Mouse (Mus musculus): Measurements from ENCODE around the gene Ube2a. TPM values are rescaled to one million over a fixed set of nuclear protein-coding genes. Genes with fewer than 3 reads are reported as not detected.
"Not testable (repeated sequence)": the region's sequence is repeated elsewhere in the genome, so short reads cannot be mapped to it uniquely, and the experiment has no call there.

Ube2a gene
- polyA plus RNA-seq, 1 experiment, result 19.8 TPM

- Histone ChIP-seq H3K4me1 (ENCODE audit: control insufficient read depth, insufficient read depth, insufficient read length) (no peaks in the 10 kb centered on the region), H3K27ac (ENCODE audit: insufficient read depth, low read length) (no peak overlapping the region), H3K4me3 (ENCODE audit: extremely low read depth, insufficient read depth, insufficient read length) (no peak overlapping the region), H3K27me3 (ENCODE audit: control insufficient read depth, insufficient read depth, low read length) (no peaks in the 10 kb centered on the region), H3K36me3 (ENCODE audit: control insufficient read depth, insufficient read depth, low read length) (peaks cover 3% of the 10 kb centered on the region)
- 90% methylated on average over 1 of the region's 1 CpGs for WGBS
- TF ChIP-seq POLR2A (IDR thresholded peaks at IDR 0.05; ENCODE audit: low read depth, low read length) (no peak), CTCF (IDR thresholded peaks at IDR 0.05; ENCODE audit: extremely low read depth, insufficient read depth, insufficient read length, insufficient replicate concordance) (no peak)
- DNase-seq (ENCODE audit: low read depth in 1 of 2, low spot score in 2 of 2), result no peak
Observed at GRCm38 (mm10) chrX:36884719-36885118, 11.0 kb downstream of the Ube2a start.

GRCm38 (mm10) chrX:36898931-36899330, 25.2 kb downstream of the Ube2a start:
- not testable (repeated sequence) for H3K36me3 ChIP-seq (ENCODE audit: control insufficient read depth, insufficient read depth, low read length); DNase-seq (ENCODE audit: low read depth in 1 of 2, low spot score in 2 of 2); H3K4me1 ChIP-seq (ENCODE audit: control insufficient read depth, insufficient read depth, insufficient read length); H3K4me3 ChIP-seq (ENCODE audit: extremely low read depth, insufficient read depth, insufficient read length); H3K27ac ChIP-seq (ENCODE audit: insufficient read depth, low read length); H3K27me3 ChIP-seq (ENCODE audit: control insufficient read depth, insufficient read depth, low read length)
- peak; percentile 15; the same call in 1 of the 2 replicates for TF ChIP-seq CTCF (IDR thresholded peaks at IDR 0.05; ENCODE audit: extremely low read depth, insufficient read depth, insufficient read length, insufficient replicate concordance)
- WGBS, result 34% methylated on average over 1 of the region's 1 CpGs

- no peak for TF ChIP-seq POLR2A (IDR thresholded peaks at IDR 0.05; ENCODE audit: low read depth, low read length)
- no peak for TF ChIP-seq CTCF (IDR thresholded peaks at IDR 0.05; ENCODE audit: extremely low read depth, insufficient read depth, insufficient read length, insufficient replicate concordance)
- WGBS, result 52% methylated on average over 3 of the region's 3 CpGs
- no peaks in the 10 kb centered on the region for H3K36me3 ChIP-seq (ENCODE audit: control insufficient read depth, insufficient read depth, low read length)
- DNase-seq (ENCODE audit: low read depth in 1 of 2, low spot score in 2 of 2), result no peak
- no peak overlapping the region for H3K27ac ChIP-seq (ENCODE audit: insufficient read depth, low read length)
- no peak overlapping the region for H3K4me3 ChIP-seq (ENCODE audit: extremely low read depth, insufficient read depth, insufficient read length)
- H3K27me3 ChIP-seq (ENCODE audit: control insufficient read depth, insufficient read depth, low read length), result no peaks in the 10 kb centered on the region
- no peaks in the 10 kb centered on the region for H3K4me1 ChIP-seq (ENCODE audit: control insufficient read depth, insufficient read depth, insufficient read length)
Observed at GRCm38 (mm10) chrX:36901655-36902054, 28.0 kb downstream of the Ube2a start.

- peak in 1 of 2 experiments; percentile 23 for DNase-seq (ENCODE audit: low read depth in 1 of 2, low spot score in 2 of 2)
- 35% methylated on average over 39 of the region's 47 CpGs for WGBS
- H3K27ac ChIP-seq (ENCODE audit: insufficient read depth, low read length), result peak within 1 kb of the TSS; percentile 77
- no peaks in the 10 kb centered on the region; the same call in 1 of the 2 replicates for H3K4me1 ChIP-seq (ENCODE audit: control insufficient read depth, insufficient read depth, insufficient read length)
- TF ChIP-seq POLR2A (IDR thresholded peaks at IDR 0.05; ENCODE audit: low read depth, low read length), result no peak
- no peak for TF ChIP-seq CTCF (IDR thresholded peaks at IDR 0.05; ENCODE audit: extremely low read depth, insufficient read depth, insufficient read length, insufficient replicate concordance)
- H3K27me3 ChIP-seq (ENCODE audit: control insufficient read depth, insufficient read depth, low read length), result no peaks in the 10 kb centered on the region
- no peaks in the 10 kb centered on the region for H3K36me3 ChIP-seq (ENCODE audit: control insufficient read depth, insufficient read depth, low read length)
- peak within 1 kb of the TSS; percentile 71 for H3K4me3 ChIP-seq (ENCODE audit: extremely low read depth, insufficient read depth, insufficient read length)
Observed at GRCm38 (mm10) chrX:36902321-36903114, 28.8 kb downstream of the Ube2a start, which contains the start of gene Nkrf. Nkrf (minus strand) TSS chrX:36902899.

GRCm38 (mm10) chrX:36903115-36903768, 29.5 kb downstream of the Ube2a start:
- no peaks in the 10 kb centered on the region for H3K36me3 ChIP-seq (ENCODE audit: control insufficient read depth, insufficient read depth, low read length)
- WGBS, result 32% methylated on average over 31 of the region's 32 CpGs
- no peak for TF ChIP-seq CTCF (IDR thresholded peaks at IDR 0.05; ENCODE audit: extremely low read depth, insufficient read depth, insufficient read length, insufficient replicate concordance)
- TF ChIP-seq POLR2A (IDR thresholded peaks at IDR 0.05; ENCODE audit: low read depth, low read length), result peak; percentile 88
- peak overlapping the region; percentile 77 for H3K27ac ChIP-seq (ENCODE audit: insufficient read depth, low read length)
- no peaks in the 10 kb centered on the region; the same call in 1 of the 2 replicates for H3K4me1 ChIP-seq (ENCODE audit: control insufficient read depth, insufficient read depth, insufficient read length)
- no peaks in the 10 kb centered on the region for H3K27me3 ChIP-seq (ENCODE audit: control insufficient read depth, insufficient read depth, low read length)
- peak; percentile 87 to 91 for DNase-seq (ENCODE audit: low read depth in 1 of 2, low spot score in 2 of 2)
- H3K4me3 ChIP-seq (ENCODE audit: extremely low read depth, insufficient read depth, insufficient read length), result peak overlapping the region; percentile 71

- no peaks in the 10 kb centered on the region for H3K36me3 ChIP-seq (ENCODE audit: control insufficient read depth, insufficient read depth, low read length)
- no peak overlapping the region for H3K27ac ChIP-seq (ENCODE audit: insufficient read depth, low read length)
- 38% methylated on average over 5 of the region's 5 CpGs for WGBS
- H3K4me3 ChIP-seq (ENCODE audit: extremely low read depth, insufficient read depth, insufficient read length), result no peak overlapping the region
- H3K27me3 ChIP-seq (ENCODE audit: control insufficient read depth, insufficient read depth, low read length), result no peaks in the 10 kb centered on the region
- TF ChIP-seq POLR2A (IDR thresholded peaks at IDR 0.05; ENCODE audit: low read depth, low read length) (no peak), CTCF (IDR thresholded peaks at IDR 0.05; ENCODE audit: extremely low read depth, insufficient read depth, insufficient read length, insufficient replicate concordance) (no peak)
- DNase-seq (ENCODE audit: low read depth in 1 of 2, low spot score in 2 of 2), result no peak
- H3K4me1 ChIP-seq (ENCODE audit: control insufficient read depth, insufficient read depth, insufficient read length), result no peaks in the 10 kb centered on the region; the same call in 1 of the 2 replicates
Observed at GRCm38 (mm10) chrX:36906539-36906938, 32.8 kb downstream of the Ube2a start.
